ENCODE assay signal across 25 mouse cellular contexts in the genomic region with DNA sequence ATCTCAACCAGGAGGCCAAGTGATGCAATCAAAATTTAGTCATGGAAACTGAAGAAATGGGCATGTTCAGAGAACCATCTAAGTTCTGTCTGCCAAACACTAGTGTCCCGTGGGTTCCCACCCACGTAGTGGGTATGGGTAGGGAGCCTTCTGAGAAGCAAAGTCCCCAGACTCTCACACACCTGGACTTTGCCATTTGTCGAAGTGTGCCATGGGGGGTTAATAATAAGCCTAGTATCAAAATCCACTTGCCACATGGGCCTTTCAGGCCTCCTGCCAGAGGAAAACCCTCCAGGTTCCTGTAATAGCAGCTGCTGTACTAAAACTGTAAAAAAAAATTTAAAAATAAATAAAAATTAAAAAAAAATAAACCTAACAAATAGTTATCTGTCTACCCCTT.
A peak's percentile ranks its signal among the peaks of the same experiment; 100 is the strongest.
DNase-seq lines count a peak whose midpoint lies in the region; ATAC-seq and TF ChIP-seq lines count a peak whose summit lies in the region.
"Had no signal": no experiment of that assay in that cellular context is flagged by ENCODE, and none has a peak within 500 bp of the region (broad histone marks: within the 10 kb centered on the region; RNA-seq: fewer than 3 reads in every experiment).

No protein-coding gene starts in this region.

- no peak for TF ChIP-seq POLR2A in kidney, adult 2 months (IDR thresholded peaks at IDR 0.05; ENCODE audit: low read depth, low read length)

- no peaks in the 10 kb centered on the region for H3K27me3 ChIP-seq in kidney, adult 2 months (replicated peaks; ENCODE audit: control insufficient read depth, insufficient read depth, low read length)
- H3K27me3 ChIP-seq in kidney, embryonic 14.5 days (ENCODE audit: control insufficient read depth, insufficient read depth, low read length) = no peaks in the 10 kb centered on the region
- H3K27me3 ChIP-seq: embryonic facial prominence, embryonic 15.5 days; heart, embryonic 13.5 days; hindbrain, embryonic 12.5 days; hindbrain, embryonic 15.5 days had no signal

- no peak for ATAC-seq in kidney, embryonic 14.5 days (ENCODE audit: low FRiP score, low TSS enrichment)
- no peak for ATAC-seq in megakaryocyte-erythroid progenitor cell, adult 5-6 weeks (replicated peaks; ENCODE audit: low FRiP score, low TSS enrichment, poor library complexity, severe bottlenecking)
- ATAC-seq: activated CD4-positive, CD25-positive, alpha-beta regulatory T cell, adult 4 months; forebrain, embryonic 14.5 days; forebrain, postnatal 0 days had no signal

- peaks cover 24% of the 10 kb centered on the region for H3K4me1 ChIP-seq in kidney, adult 2 months (ENCODE audit: control insufficient read depth, insufficient read depth, low read length)
- 0 out of 2 replicates have a peak, but pooled peaks cover 3% of the 10 kb centered on the region for H3K4me1 ChIP-seq in kidney, embryonic 14.5 days (ENCODE audit: control insufficient read depth, insufficient read depth, low read length)
- H3K4me1 ChIP-seq: hindbrain, embryonic 12.5 days; hindbrain, embryonic 15.5 days had no signal

- intact Hi-C loops in gastrocnemius, postnatal 14 days (cut with DNase I; ENCODE audit: low total_unique reads) = no loop called here

- H3K9ac ChIP-seq in kidney, embryonic 14.5 days (ENCODE audit: low read depth, low read length) = no peak overlapping the region
- H3K9ac ChIP-seq: embryonic facial prominence, embryonic 12.5 days; embryonic facial prominence, embryonic 15.5 days; forebrain, postnatal 0 days; heart, embryonic 13.5 days; hindbrain, embryonic 12.5 days; hindbrain, embryonic 15.5 days had no signal

- DNase-seq in kidney, adult 2 months = peak; percentile 89
- peak; percentile 14 for DNase-seq in 416B (ENCODE audit: low read depth)
- peak; percentile 90 for DNase-seq in kidney, adult 9 months
- peak; percentile 58 to 79 for DNase-seq in kidney, postnatal 25 days
- no peak for DNase-seq in adrenal gland, adult (ENCODE audit: inconsistent age in 2 of 2, low spot score in 1 of 2)
- no peak for DNase-seq in gastrocnemius, postnatal 14 days
- DNase-seq: adrenal gland, postnatal 10 days; adrenal gland, postnatal 36 days; cerebellum, adult 18-20 months; cerebellum, adult 9-10 months; cerebellum, postnatal 25 days; forebrain, postnatal 0 days; gastrocnemius, postnatal 36 days; heart, adult 2 months; heart, postnatal 14 days had no signal

- 68% methylated on average over 3 of the region's 3 CpGs for WGBS in kidney, adult 2 months
- 94% methylated on average over 3 of the region's 3 CpGs for WGBS in kidney, embryonic 14.5 days

- H3K9me3 ChIP-seq in kidney, embryonic 14.5 days (ENCODE audit: control insufficient read depth, low read length) = no peaks in the 10 kb centered on the region
- H3K9me3 ChIP-seq: embryonic facial prominence, embryonic 12.5 days; embryonic facial prominence, embryonic 15.5 days; heart, embryonic 10.5 days; heart, embryonic 13.5 days; hindbrain, embryonic 12.5 days; hindbrain, embryonic 15.5 days had no signal

- no peak overlapping the region for H3K4me2 ChIP-seq in kidney, embryonic 14.5 days (replicated peaks; ENCODE audit: low read depth, low read length)
- H3K4me2 ChIP-seq: embryonic facial prominence, embryonic 12.5 days; embryonic facial prominence, embryonic 15.5 days; heart, embryonic 13.5 days; hindbrain, embryonic 12.5 days; hindbrain, embryonic 15.5 days had no signal

- H3K27ac ChIP-seq in kidney, adult 2 months (ENCODE audit: insufficient read depth, low read depth, low read length) = no peak overlapping the region
- no peak overlapping the region for H3K27ac ChIP-seq in kidney, embryonic 14.5 days (ENCODE audit: low read depth, low read length)
- H3K27ac ChIP-seq: embryonic facial prominence, embryonic 12.5 days; embryonic facial prominence, embryonic 15.5 days; heart, adult 2 months; heart, embryonic 10.5 days; heart, embryonic 13.5 days; hindbrain, embryonic 12.5 days; hindbrain, embryonic 15.5 days had no signal

- no peaks in the 10 kb centered on the region for H3K36me3 ChIP-seq in kidney, adult 2 months (ENCODE audit: control insufficient read depth, insufficient read depth, low read length)
- H3K36me3 ChIP-seq in kidney, embryonic 14.5 days (ENCODE audit: control insufficient read depth, insufficient read depth, low read length) = no peaks in the 10 kb centered on the region
- H3K36me3 ChIP-seq: embryonic facial prominence, embryonic 12.5 days; embryonic facial prominence, embryonic 15.5 days; heart, embryonic 10.5 days; hindbrain, embryonic 12.5 days; hindbrain, embryonic 15.5 days had no signal

- H3K4me3 ChIP-seq in kidney, adult 2 months (ENCODE audit: insufficient read depth, low read depth, low read length) = no peak overlapping the region
- H3K4me3 ChIP-seq in kidney, embryonic 14.5 days (ENCODE audit: low read length) = no peak overlapping the region
- H3K4me3 ChIP-seq: embryonic facial prominence, embryonic 12.5 days; embryonic facial prominence, embryonic 15.5 days; heart, adult 2 months; heart, embryonic 10.5 days; heart, embryonic 13.5 days; hindbrain, embryonic 12.5 days; hindbrain, embryonic 15.5 days had no signal

- TF ChIP-seq CTCF in kidney, adult 2 months (conservative IDR thresholded peaks at IDR 0.05; ENCODE audit: insufficient read depth, insufficient read length, low read depth, low read length) = no peak

Comparison
In these comparisons a context has a peak if more than half of its experiments do, and no peak if none do; other contexts are left out.
1. DNase-seq: peak in kidney, adult 2 months (single experiment), 416B (single experiment), kidney, adult 9 months (single experiment) and kidney, postnatal 25 days (2 of 2); none in adrenal gland, adult (0 of 2) and gastrocnemius, postnatal 14 days (single experiment).